Mouse (Mus musculus) megakaryocyte, embryonic 14.5 days (primary cell): ENCODE data around the gene 1700029F12Rik. TPM values are rescaled to one million over a fixed set of nuclear protein-coding genes. Genes with fewer than 3 reads are reported as not detected.

ENCODE experiments used
- H3K27me3 ChIP-seq: replicated peaks from 2 replicates; pipeline ENCODE3; 2012; ENCODE audit warnings: inconsistent platforms
- H3K36me3 ChIP-seq: replicated peaks from 2 replicates; pipeline ENCODE3; 2012; ENCODE audit warnings: low read length, inconsistent platforms, mixed read lengths
- H3K4me1 ChIP-seq: 2 replicates; pipeline ENCODE4 v1.6.1; 2012; ENCODE audit warnings: inconsistent platforms
- H3K4me3 ChIP-seq: replicated peaks from 2 replicates; pipeline ENCODE3; 2012; ENCODE audit warnings: moderate library complexity, mild to moderate bottlenecking, inconsistent platforms
- H3K9me3 ChIP-seq: 2 replicates; pipeline ENCODE4 v1.6.1; 2012; ENCODE audit warnings: inconsistent platforms
- FLI1 ChIP-seq: IDR thresholded peaks from 2 replicates; pipeline ENCODE4 v1.6.1; 2012; ENCODE audit warnings: low read length, inconsistent platforms, mixed read lengths
- GATA1 ChIP-seq: IDR thresholded peaks from 3 replicates; pipeline ENCODE4 v1.6.1; 2012; ENCODE audit warnings: mixed read lengths, low read length, inconsistent platforms, borderline replicate concordance
- polyA plus RNA-seq: library from polyadenylated mRNA; stranded (reverse); fragments of >175 nt; gene quantifications from 2 replicates; pipeline ENCODE4 v1.2.3, GENCODE M21; 2012; ENCODE audit warnings: low replicate concordance; ENCODE audit not compliant: insufficient read depth

The 1700029F12Rik gene
- polyA plus RNA-seq: not detected in 2 replicates

DNA sequence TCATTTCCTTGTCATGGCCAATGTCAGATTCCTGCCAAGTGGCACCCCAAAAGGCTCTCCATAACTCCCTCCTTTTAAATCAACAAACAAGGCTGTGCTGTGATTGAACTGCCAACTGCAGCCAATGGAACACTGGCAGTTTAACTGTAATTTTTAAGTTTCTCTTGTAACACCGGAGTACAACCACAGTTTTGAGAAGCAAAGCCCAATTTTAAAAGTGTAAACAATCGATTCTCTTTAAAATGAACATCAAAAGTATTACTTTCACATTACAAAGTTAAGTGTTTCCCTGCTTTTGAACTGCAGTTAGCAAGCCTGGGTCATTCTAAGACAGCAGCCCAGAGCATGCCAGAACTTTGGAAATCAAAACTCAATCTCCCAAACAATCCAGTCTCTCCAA lies at the start of gene 1700029F12Rik:
Gene 1700029F12Rik (minus strand): TSS at position 101 of the 400 bp plus-strand sequence.
- peaks cover 3% of the 10 kb centered on the region; the same call in 1 of the 2 replicates for H3K9me3 ChIP-seq
- no peaks in the 10 kb centered on the region for H3K4me1 ChIP-seq
- H3K27me3 ChIP-seq: peaks cover 5% of the 10 kb centered on the region
- H3K36me3 ChIP-seq: no peaks in the 10 kb centered on the region
- no peak for TF ChIP-seq GATA1
- no peak for TF ChIP-seq FLI1
- H3K4me3 ChIP-seq: no peak within 1 kb of the TSS

DNA sequence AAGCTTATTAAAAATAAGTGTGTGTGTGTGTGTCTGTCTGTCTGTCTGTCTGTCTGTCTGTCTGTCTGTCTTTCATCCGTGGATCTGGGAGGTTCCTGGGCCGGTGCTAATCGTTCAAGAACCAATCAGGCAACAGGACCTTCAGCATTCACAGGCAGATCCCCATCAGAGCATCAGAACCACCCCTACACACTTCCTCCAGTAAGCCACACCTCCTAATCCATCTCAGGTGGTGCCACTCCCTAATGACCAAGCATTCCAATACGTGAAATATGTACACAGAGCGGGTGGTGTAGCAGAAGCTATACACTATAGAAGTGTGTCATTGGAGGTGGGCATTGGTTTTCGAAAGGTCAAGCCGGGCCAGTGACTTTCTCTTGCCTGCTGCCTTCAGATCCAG lies 48.3 kb upstream of the 1700029F12Rik start:
- Histone ChIP-seq H3K4me3 (no peak overlapping the region), H3K4me1 (peaks cover 4% of the 10 kb centered on the region; the same call in 1 of the 2 replicates), H3K9me3 (peaks cover 4% of the 10 kb centered on the region; the same call in 1 of the 2 replicates), H3K27me3 (peaks cover 13% of the 10 kb centered on the region), H3K36me3 (no peaks in the 10 kb centered on the region)
- TF ChIP-seq GATA1: no peak
- TF ChIP-seq FLI1: no peak

DNA sequence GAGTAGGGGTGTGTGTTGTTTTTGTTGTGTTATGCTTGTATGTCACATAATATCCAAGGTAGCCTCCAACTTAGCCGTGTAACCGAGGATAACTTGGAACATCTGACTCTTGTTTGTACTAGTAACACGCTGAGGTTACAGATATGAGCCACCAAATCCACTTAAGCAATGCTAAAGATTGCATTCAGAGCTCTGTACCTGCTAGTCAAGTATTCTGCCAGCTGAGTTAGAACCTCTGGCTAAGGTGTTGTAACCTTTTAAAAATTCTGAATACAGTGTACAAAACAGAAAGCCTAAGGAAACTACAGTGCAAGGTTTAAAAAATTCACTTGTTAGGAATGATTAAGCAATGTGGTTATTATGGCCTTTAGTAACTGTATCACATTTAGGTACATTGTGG lies 46.5 kb upstream of the 1700029F12Rik start:
- TF ChIP-seq FLI1 (no peak), GATA1 (no peak)
- H3K27me3 ChIP-seq: peaks cover 16% of the 10 kb centered on the region

DNA sequence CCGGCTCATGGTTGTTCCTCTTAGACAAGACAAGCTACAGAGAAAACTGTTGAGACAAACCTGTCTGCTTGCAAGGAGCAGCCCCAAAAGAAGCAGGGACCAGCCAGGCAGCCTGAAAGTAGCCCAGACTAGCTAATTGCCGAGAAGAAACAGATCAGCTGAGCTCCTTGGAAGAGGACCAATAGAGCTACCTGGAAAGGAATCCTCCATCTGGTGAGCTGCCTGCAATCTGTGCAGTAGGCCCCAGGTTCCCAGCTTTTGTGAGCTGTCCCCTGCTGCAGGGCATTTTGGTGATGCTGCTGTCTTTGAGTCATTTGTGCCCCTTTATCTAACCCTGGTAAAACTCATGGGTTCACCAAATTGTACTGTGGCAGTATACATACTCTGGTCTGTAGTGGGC lies 46.0 kb upstream of the 1700029F12Rik start:
- H3K27me3 ChIP-seq: peaks cover 19% of the 10 kb centered on the region
- H3K4me1 ChIP-seq: peaks cover 4% of the 10 kb centered on the region; the same call in 1 of the 2 replicates
- no peaks in the 10 kb centered on the region for H3K36me3 ChIP-seq
- no peak for TF ChIP-seq GATA1
- TF ChIP-seq FLI1: no peak
- H3K9me3 ChIP-seq: peaks cover 4% of the 10 kb centered on the region; the same call in 1 of the 2 replicates
- no peak overlapping the region for H3K4me3 ChIP-seq

More for the DNA sequence above, 46.5 kb upstream of the 1700029F12Rik start:
- Histone ChIP-seq H3K4me1 (peaks cover 4% of the 10 kb centered on the region; the same call in 1 of the 2 replicates), H3K36me3 (no peaks in the 10 kb centered on the region), H3K4me3 (no peak overlapping the region), H3K9me3 (peaks cover 4% of the 10 kb centered on the region; the same call in 1 of the 2 replicates)

DNA sequence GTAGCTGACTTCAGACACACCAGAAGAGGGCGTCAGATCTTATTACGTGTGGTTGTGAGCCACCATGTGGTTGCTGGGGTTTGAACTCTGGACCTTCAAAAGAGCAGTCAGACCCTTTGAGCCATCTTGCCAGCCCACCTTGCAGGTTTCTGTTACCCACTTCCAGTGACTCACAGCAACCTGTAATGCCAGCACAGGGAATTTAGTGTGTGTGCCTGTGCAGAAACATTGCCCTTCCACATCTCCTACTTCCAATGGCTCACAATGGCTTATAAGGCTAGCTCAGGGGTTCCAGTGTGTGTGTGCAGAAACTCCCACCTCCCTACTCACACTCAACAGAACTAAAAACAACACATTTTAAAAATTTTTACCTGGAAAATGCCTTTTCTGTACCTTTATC lies 43.4 kb upstream of the 1700029F12Rik start:
- Histone ChIP-seq H3K4me1 (peaks cover 4% of the 10 kb centered on the region; the same call in 1 of the 2 replicates), H3K4me3 (no peak overlapping the region), H3K9me3 (peaks cover 4% of the 10 kb centered on the region; the same call in 1 of the 2 replicates), H3K36me3 (no peaks in the 10 kb centered on the region), H3K27me3 (peaks cover 31% of the 10 kb centered on the region)
- TF ChIP-seq FLI1: no peak
- TF ChIP-seq GATA1: no peak

DNA sequence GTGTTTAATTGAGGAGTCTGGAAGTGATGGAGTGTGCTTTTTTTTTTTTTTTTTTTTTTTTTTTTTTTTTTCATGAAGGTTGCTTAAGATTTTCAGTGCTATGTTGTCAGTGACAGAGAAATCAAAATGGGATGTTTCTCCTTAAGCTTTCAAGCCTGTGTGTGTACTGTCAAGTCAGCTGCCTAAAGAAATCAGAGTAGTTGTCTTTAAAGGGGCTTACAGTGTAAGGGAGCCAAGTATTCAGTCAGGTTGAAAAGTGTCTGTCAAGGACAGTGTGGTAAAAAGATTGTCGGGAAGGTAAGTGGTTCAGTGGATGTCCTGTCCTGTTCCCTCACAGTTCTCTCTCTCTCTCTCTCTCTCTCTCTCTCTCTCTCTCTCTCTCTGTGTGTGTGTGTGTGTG lies 39.3 kb upstream of the 1700029F12Rik start:
- TF ChIP-seq FLI1: no peak
- TF ChIP-seq GATA1: no peak
- H3K4me3 ChIP-seq: no peak overlapping the region
- H3K36me3 ChIP-seq: no peaks in the 10 kb centered on the region
- peaks cover 47% of the 10 kb centered on the region for H3K27me3 ChIP-seq
- H3K4me1 ChIP-seq: peaks cover 11% of the 10 kb centered on the region
- no peaks in the 10 kb centered on the region; the same call in 1 of the 2 replicates for H3K9me3 ChIP-seq

DNA sequence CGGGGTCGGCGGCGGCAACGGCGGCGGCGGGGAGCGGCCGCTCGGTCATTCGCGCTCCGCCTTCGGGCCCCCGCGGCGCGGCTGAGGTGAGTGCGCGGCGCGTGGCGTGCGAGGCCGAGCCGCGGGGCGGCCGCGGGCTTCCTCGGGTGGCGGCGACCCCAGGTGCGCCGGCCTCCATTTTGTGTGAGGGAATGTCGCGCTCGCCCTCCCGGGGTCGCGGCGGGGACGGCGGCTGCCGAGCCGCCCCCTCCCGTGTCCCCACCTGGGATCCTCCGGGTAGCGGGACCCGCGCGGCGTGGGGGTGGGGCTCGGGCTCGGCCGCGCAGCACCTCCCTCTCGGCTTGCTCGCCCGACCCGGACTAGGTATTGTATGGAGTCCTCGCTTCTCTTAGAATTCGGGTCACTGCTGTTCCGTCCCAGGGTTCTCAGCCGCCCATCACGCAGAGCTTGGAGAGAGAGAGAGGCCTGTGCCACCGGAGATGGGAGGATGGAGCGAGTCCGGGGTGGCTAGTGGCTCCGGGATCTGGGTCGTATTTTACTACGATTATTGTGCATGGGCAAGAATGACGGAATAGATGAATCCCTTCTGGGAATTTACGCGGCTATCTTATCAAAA lies 37.6 kb upstream of the 1700029F12Rik start:
- Histone ChIP-seq H3K27me3 (peaks cover 52% of the 10 kb centered on the region), H3K4me3 (peak overlapping the region; percentile 92), H3K36me3 (no peaks in the 10 kb centered on the region), H3K9me3 (no peaks in the 10 kb centered on the region; the same call in 1 of the 2 replicates), H3K4me1 (peaks cover 20% of the 10 kb centered on the region)
- TF ChIP-seq FLI1: no peak
- TF ChIP-seq GATA1: no peak

DNA sequence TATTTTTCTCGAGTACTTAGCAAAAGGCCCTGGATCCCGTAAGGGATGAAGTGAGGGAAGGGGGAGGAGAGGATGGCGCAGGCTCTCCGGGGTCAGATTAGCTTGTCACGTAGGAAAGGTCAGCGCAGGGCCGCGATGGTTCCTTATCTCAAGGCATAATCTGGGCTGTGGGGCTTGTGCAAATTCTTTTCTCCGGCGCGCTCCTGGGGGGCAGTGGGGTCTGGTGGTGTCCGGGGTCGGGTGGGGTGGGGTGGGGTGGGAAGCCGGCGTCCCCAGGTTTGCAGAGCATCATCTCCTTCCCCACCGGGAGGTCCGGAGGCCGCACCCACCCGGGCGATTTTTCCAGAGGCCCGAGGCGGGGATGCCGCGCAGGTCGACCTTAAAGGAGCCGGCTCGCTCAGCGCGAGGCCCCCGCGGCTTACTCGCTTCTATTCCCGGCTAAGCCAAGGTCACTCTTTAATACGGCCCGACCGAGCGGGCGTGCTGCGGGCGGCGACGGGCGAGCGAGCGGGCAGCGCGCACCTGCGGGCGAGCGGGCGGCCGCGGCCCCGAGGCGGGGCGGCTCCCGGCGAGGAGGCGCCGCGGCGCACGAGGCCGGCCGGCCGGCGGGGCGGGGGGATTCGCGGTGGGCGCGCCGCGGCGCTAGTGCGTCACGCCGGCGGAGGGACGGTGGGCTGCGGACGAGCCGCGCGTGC lies 36.9 kb upstream of the 1700029F12Rik start:
- no peak; the same call in 2 of the 3 replicates for TF ChIP-seq GATA1
- TF ChIP-seq FLI1: no peak
- Histone ChIP-seq H3K9me3 (no peaks in the 10 kb centered on the region; the same call in 1 of the 2 replicates), H3K27me3 (peaks cover 52% of the 10 kb centered on the region), H3K4me1 (peaks cover 22% of the 10 kb centered on the region), H3K36me3 (no peaks in the 10 kb centered on the region), H3K4me3 (peak overlapping the region; percentile 92)

DNA sequence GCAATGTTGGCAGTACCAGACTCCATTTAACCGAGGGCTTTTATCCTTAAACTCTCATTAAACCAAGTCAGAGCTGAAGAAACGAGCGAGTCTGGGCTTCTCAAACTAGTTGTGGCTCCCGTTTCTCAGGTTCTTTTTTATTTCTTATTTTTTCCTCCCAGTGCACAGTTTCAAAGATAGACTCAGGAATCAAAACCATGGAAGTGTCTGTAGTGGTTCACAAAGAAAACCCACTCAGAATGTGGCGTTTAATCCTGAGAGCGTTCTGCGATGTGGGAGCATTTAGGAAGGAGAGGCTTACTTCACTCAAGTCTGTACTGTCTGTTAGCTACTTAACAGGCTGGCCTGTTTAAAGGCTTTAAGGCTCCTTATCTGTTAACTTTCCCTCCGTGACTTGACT lies 34.0 kb upstream of the 1700029F12Rik start:
- Histone ChIP-seq H3K27me3 (peaks cover 37% of the 10 kb centered on the region), H3K4me3 (no peak overlapping the region), H3K9me3 (peaks cover 7% of the 10 kb centered on the region), H3K4me1 (peaks cover 46% of the 10 kb centered on the region), H3K36me3 (peaks cover 5% of the 10 kb centered on the region)
- TF ChIP-seq GATA1 (no peak), FLI1 (no peak)

DNA sequence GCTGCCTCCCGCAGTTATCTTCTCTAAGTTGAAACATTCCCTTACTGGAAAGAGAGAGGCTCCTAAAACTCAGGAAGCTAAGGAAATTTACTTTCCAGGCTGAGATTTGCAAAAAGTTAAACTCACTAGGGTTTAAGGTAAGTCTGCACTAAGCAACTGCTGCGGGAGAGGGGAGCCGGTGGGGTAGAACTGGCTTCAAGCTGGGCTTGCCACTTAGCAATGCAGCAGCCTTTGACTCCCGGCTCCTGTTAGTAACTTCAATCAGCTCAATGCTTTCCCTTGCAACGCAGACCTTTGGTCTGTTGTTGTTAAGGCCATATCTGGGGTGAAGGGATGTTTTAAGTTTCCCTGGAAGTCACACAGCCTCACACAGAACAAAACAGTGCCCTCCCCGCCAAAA lies 33.5 kb upstream of the 1700029F12Rik start:
- Histone ChIP-seq H3K36me3 (peaks cover 9% of the 10 kb centered on the region), H3K9me3 (peaks cover 11% of the 10 kb centered on the region), H3K4me1 (peaks cover 50% of the 10 kb centered on the region), H3K27me3 (peaks cover 33% of the 10 kb centered on the region), H3K4me3 (no peak overlapping the region)
- TF ChIP-seq GATA1: no peak
- no peak for TF ChIP-seq FLI1
